Mouse (Mus musculus) CD4-positive helper T cell, adult 2 months (primary cell): Measurements from ENCODE around the gene Gm21953.
"Not testable (repeated sequence)": the region's sequence is repeated elsewhere in the genome, so short reads cannot be mapped to it uniquely, and the experiment has no call there.

ENCODE experiments used
- DNase-seq: peaks from one replicate; pipeline ENCODE4 v3.0.0-alpha.2; 2012; ENCODE audit warnings: low read depth, missing footprints, low spot score

Gene Gm21953

GRCm38 (mm10) chr4:42293967-42294366 lies at the start of gene Gm21953:
Gene Gm21953, plus strand, starts transcription at chr4:42294267.
- DNase-seq = not testable (repeated sequence)

GRCm38 (mm10) chr4:42255467-42255866 lies 38.6 kb upstream of the Gm21953 start, which contains the start of gene Ccl21b:
Gene Ccl21b, plus strand, starts transcription at chr4:42255767.
- not testable (repeated sequence) for DNase-seq

GRCm38 (mm10) chr4:42318034-42318433 lies 24.0 kb downstream of the Gm21953 start, which contains the start of gene Fam205a3:
Gene Fam205a3, plus strand, starts transcription at chr4:42318334.
- not testable (repeated sequence) for DNase-seq
